Mouse (Mus musculus) lung, adult 18-20 months (tissue): ENCODE results near the gene Steap1.

Source experiments
- DNase-seq, 2 experiments: peaks; one replicate each; pipeline ENCODE4 v3.0.0; 2022; ENCODE audit warnings: mixed read lengths in 2 of 2

Steap1 gene

GRCm38 (mm10) chr5:5686973-5687372 lies 62.2 kb downstream of the Steap1 start:
- no peak for DNase-seq
